Mouse (Mus musculus) frontal cortex, postnatal 36 days (tissue): ENCODE measurements around the gene Zfp108.
A peak's percentile ranks its signal among the peaks of the same experiment; 100 is the strongest.
"Not testable (repeated sequence)": the region's sequence is repeated elsewhere in the genome, so short reads cannot be mapped to it uniquely, and the experiment has no call there.

Experiments
- DNase-seq, 2 experiments: peaks; one replicate each; pipeline ENCODE4 v3.0.0; 2022; ENCODE audit warnings: low spot score in 2 of 2

The Zfp108 gene

DNA sequence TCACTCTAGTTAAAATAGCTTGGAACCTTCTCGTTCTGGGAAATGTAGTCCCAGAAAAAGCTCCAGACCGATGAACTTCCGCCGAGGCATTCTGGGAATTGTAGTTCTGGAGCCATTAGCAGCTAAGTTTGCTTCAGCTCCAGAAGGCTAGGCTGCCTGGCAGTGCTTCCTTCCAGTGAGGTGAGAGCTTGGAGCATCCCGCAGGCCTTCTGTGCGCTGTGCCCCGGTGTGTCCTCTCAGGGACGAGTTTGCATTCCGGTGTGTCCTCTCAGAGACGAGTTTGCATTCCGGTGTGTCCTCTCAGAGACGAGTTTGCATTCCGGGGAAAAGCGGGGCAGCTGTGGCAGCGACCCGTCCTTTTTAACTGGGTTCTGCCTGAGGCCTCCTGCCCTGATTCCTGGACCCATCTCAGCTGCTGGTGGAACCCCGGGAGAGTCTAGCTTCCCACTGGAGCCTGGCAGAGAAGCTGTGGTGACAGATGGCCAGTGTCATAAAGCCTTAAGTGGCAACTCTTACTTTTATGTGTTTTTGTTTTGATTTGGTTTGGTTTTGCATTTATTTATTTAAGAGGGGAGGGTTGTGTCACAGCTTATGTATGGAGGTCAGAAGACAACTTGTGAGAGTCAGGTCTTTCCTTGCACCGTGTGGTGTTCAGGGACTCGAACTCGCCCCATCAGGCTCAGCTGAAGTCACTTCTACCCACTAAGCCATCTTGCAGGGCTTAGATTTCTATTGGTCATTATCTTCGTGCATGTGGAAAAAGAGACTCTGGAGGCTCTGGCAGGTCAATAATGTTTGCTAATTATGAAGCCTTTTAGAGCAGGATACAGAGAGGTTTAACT, at the start of gene Zfp108:
Gene Zfp108, plus strand, starts transcription at position 162 of the 842 bp plus-strand sequence.
- peak; percentile 86 to 93 for DNase-seq

DNA sequence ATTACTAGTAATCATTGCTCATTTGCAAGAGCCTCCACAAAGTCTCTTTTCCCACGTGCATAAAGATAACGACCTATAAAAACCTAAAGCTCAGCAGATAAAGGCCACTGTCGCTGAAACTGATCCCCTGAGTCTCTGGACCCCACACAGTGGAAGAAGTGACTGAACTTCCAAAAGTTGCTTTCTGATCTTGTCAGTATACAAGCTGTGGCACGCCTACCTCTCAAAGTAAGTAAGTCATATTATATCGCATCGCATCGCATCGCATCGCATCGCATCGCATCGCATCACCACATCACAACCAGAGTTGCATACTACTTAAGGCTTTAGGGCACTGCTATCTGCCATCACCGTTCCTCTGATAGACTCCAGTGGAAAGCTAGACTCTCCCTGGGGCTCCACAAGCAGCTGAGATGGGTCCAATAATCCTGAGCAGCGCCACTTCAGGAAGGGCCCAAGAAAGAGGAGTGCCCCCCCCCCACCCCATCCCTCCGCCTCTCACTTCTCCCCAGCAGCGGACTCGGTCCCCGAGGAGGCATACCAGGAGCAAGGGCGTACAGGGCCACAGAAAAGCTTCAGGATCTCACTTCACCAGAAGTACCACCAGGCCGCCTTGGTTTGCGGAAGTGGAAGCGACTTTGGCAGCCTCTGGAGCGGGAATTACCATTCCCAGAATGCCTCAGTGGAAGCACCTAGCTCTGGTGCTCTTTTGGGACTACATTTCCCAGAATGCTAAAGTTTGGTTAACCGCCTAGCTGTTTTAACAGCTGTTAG, 46.9 kb upstream of the Zfp108 start:
- peak; percentile 76 to 82 for DNase-seq

DNA sequence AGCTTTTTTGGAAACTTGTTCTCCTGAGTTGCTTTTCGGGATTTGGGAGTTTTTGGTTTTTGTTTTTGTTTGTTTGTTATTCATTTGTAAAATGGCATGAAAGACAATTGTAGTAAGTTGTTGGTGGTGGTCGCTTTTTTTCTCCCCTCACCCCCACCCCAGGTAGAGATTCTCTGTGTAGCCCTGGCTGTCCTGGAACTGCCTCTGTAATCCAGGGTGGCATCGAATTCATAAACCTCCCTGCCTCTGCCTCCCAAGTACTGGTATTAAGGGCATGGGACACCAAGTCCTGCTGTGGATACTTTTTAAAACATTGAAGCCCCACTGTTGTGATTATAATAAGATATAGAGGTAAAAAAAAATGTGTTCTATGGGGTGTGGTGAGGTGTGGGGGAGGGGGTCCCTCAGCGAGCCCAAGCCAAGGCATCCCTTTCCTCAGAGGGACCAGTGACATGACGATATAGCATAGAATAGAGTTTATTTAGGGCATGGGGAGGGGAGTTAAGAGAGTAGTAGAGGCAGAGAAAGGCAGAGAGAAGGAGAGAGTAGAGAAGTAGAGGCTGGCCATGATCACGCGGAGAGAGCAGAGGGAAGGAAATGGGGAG, 46.2 kb upstream of the Zfp108 start:
- no peak for DNase-seq

DNA sequence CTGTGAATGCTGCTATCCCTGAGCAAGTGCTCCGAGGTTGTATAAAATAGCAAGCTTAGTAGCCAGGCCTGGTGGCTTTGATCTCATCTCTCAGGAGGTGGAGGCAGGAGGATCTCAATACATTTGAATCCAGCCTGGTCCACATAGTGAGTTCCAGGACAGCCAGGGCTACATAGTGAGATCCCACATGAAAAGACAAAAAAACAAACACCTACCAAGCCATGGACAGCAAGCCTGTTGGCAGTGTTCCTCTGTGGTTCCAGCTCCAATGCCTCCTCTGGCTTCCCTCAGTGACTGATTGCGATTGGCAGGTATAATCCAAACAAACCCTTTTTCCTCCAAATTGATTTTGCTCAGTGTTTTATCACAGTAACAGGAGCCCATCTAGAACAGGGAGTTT, 44.3 kb upstream of the Zfp108 start:
- DNase-seq = no peak

DNA sequence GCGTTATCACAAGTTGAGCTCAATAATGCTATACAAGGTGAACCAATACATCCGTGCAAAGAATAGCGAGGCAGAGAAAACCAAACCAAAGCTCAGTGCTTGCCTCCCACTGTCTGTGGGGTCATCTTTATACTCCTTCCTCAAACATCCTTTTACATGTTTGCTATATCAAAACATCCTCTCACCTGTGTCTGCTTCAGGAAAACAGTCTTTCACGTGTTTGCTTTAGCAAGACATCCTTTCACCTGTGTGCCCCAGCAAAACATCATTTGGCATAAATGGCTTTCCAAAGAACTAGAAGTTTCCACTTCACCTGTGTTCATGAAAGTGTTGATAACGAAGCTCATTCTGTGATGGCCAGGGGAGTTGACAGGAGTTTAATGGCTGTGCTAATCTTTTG, 43.3 kb upstream of the Zfp108 start, which contains the start of gene Zfp111:
Gene Zfp111, minus strand, starts transcription at position 101 of the 400 bp plus-strand sequence.
- DNase-seq = no peak

DNA sequence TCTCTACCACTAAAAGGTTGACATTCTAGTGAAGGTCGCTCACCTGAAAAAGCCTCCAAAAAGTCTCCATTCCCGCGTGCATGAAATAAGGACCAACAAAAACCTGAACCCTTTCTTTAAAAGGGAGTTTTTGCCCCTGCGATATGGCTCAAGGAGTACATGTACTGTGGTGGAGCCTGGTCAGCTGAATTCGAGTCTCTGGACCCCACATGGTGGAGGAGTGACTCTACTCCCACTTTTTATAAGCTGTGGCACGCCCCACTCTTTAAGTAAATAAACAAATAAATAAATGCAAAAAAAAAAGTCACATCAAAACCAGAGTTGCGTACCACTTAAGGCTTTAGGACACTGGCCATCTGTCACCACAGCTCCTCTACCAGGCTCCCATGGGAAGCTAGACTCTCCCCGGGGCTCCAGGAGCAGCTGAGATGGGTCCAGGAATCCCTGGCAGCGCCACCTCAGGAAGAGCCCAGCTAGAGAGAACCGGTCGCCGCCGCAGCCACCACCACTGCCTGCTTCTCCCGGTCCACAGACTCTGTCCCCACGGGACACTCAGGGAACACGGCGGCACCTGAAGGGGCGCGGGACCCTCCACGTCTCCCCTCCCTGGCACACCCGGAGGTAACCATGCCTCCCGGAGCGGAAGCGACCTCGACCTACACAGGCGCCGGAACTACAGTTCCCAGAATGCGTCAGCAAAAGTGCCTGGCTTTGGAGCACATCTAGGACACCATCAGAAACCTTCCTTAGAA, 17.4 kb upstream of the Zfp108 start, which contains the start of gene Zfp109:
Gene Zfp109, minus strand, starts transcription at position 521 of the 752 bp plus-strand sequence.
- peak; percentile 68 to 82 for DNase-seq

DNA sequence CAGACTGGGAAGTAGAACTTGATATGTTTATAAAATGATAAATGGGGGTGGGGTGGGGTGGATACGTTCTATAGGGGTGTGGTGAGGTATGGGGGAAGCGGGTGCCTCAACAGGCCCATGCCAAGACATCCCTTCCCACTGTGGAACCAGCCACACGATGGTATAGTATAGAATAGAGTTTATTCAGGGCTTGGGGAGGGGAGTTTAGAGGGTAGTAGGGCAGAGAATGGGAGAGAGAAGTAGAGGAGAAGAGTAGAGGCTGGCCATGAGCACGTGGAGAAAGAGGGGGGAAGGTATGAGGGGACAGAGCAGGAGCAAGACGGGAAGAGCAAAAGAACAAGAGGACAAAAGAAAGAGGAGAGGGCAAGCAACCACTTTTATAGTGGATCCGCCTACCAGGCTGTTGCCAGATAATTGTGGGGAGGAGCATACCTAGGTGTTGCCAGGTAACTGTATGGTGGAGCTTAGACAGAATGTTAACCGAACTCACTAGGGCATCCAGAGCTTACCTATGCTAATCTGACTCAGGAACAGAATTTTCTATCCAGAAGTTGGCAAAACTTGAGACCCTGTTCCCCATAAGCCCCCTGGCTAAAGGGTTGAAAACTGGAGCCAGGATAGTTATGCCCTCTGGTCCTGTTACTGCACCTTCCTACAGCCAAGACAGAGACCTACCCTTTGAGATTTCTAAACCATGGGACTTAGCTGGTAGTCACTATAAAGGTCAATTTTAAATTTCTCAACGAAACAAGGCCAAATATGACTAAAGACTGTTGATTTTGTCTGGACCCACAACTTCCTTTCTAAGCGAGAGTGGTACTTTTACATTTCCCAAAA, 597 bp upstream of the Zfp108 start:
- no peak for DNase-seq

DNA sequence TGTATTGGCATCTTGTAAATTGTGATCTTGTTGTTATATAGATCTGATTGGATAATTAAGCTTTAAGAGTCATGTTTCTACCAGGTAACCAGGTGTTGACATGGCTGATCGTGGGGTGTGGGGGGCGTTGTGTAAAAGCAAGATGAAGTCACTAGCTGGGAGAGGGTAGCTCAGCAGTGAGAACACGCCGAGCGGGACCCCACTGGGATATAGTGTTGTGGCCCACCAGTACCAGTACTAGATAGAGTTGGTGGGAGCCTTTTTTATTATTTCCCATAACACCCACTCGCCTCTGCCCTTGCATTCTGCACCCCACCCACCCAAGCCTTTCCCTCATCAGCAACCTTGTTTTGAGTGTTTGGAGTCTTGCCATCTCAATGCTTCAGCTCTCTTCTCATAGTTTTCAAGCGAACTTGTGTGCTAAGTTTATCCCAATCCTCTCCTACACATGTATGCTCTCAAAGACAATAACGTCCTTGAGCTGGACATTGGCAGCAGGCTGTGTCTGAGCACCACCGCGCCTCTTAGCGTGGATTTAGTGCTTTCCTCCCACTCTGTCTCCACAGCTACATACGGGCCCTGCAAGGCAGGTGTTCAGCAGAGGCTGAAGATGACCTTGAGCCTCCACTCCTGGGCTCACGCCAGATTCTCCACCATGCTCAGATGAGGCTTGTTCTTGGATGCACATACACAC, 4.9 kb downstream of the Zfp108 start:
- DNase-seq = no peak

DNA sequence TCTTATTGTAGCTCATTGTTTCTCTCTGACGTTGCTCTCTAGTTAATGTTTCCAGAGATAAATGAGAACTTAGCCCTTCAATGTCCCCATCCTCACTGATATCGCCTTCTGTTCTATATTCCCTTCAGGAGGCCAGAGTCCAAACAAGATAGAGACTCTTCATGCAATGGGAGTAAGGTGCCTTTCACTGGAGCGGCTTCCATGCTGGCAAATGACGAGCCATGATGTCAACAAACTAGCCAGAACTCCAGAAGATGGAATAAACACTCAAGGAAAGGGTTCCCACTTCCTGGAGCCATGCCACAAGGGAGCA, 5.4 kb downstream of the Zfp108 start:
- no peak for DNase-seq

DNA sequence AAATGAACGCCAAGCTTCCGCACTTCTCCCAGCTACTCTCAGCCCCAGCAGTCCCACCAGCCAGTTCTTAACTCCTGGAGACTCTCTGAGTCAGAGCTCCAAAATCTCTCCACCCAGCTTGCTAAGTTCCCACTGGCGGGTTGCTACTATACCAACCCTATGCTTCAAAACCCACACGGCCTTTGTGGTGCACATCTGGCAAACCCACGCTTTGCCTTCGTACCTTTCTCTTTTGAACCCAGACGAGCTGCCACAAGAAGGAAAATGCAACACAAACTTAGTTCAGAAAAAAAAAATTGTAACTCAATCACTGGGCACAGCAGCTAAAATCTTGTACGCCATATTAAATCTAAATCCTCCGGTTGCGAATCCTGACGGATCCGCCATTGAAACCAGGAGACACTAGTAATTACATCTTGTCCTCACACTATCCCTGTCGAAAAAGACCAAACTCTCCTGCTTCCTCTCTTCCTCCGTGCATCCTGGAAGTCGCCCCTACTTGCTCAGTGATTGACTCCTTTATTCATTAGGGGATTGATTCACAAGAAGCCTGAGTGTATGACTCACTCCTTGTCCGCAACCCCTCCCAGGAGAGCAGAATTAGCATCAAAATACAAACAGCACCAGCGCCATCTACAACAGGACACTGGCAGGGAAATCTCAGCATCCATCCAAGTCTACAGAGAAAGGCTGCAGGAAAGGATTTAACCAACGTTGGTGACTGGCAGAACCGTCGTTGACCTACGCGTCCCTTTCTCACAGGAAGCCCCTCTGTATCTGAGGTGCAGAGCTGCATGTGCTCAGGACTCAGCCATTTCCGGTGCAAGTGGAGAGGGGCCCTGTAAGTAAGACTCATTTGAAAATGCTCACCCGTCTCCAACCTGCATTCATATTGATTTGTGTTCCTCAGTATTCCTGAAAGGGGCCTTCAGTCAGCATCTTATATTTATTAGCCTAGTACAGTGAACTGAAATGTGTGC, 13.9 kb downstream of the Zfp108 start:
- DNase-seq = no peak

DNA sequence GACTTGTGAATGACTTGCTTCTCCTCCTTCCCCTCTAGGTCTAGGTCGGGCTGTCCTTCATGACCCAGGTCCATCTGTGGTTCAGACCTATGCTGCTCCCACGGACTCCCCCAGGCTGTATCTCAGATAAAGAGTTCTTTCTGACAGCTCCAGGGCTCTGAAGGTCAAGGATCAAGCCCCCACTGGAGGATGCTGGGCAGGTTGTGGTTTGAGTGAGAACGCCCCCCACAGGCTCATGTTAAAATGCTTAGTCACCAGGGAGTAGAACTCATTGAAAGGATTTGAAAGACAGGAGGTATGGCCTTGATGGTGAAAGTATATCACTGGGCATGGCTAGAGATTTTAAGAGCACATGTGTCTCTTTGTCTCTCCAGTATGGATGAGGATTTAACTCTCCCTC, 14.7 kb downstream of the Zfp108 start:
- no peak for DNase-seq

DNA sequence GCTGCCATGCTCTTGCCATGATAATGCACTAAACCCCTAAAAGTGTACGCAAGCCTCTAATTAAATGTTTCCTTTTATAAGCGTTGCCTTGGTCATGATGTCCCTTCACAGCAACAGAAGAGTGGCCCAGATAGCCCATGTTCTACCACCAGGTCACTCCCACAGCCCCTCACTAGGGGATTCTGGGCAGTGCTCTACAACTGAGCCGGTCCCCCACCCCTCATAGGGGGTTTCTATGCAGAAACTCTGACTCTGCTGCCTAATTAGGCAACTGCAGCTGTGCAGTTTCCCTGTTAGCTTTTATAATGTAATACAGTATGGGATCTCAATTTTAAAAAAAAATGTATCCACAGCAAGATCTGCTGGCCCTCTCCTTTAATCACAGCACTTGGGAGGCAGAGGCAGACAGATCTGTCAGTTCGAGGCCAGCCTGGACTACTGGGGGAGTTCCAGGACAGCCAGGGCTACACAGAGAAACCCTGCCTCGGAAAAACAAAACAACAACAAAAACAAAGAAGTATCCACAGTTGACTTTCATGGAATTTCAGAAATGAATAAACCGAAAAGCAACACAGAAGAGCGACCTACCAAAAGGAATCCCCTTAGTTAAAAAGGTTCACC, 15.2 kb downstream of the Zfp108 start:
- DNase-seq = no peak

DNA sequence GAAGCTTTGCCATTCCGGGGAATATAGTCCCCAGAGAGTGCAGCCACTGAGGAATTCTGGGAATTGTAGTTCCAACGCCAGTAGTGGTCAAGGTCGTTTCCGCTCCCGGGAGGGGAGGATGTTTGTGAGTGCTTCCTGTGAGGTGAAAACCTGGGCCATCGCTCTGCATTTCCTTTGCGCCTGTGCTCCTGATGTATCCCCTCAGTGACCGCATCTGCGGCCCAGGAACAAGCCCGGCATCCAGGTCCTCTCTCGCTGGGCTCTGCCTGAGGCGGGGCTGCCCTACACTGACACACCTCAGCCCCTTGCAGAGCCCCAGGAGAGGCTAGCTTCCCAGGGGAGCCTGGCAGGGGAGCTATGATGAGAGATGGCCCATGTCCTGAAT, 15.7 kb downstream of the Zfp108 start, which contains the start of gene Zfp93:
Gene Zfp93, plus strand, starts transcription at position 133 of the 385 bp plus-strand sequence.
- peak; percentile 83 to 90 for DNase-seq

DNA sequence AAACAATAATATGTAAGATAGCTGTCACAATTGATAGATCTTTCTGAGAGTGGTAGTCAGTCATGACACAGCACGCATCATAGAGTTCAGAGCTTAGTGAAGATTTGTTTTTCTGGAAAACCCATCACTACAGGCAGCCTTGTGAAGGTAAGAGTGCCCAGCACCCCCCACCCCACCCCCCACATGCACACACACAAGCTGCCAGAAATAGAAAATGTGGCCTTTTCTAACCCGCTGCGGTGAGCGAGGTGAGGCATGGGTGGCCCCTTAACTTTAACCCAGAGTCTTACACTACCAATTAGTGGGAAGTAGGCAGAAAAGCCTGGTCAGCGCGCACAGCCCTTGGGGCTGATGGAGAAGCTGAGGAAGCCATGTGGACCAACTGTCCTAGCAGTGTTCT, 16.6 kb downstream of the Zfp108 start:
- DNase-seq = no peak

DNA sequence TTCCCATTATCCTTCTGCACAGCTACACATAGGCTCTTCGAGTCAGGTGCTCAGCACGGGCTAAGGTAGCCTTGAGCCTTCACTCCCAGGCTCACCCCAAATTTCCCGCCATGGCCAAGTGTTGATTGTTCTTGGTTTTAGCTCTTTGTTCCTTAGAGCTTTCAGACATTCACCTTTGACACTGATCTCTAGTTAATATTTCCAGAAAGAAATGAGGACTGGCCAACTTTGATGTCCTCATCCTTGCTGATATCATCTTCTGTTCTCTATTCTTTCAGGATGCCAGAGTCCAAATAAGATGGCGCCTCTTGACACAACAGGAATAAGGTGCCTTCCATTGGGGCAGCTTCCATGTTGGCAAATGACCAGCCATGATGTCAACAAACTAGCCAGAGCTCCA, 19.9 kb downstream of the Zfp108 start:
- no peak for DNase-seq

DNA sequence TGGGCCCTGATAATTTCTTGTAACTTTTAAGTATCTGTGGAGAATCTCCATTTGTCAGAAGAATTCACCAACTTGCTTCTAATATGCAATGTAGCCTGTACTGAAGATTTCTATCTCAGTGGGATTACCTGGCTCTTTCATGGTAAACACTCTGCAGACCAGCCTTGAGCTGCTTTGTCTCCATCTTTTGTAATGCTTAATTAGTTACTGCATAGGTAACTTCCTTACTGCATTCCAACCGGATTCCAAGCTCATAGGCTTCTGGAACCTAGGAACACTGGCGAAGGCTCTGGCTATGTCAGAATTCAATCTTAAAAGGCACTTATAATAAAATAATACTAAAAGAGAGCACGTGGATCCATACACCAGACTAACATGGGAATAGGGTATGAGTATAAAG, 24.2 kb downstream of the Zfp108 start:
- DNase-seq = not testable (repeated sequence)

DNA sequence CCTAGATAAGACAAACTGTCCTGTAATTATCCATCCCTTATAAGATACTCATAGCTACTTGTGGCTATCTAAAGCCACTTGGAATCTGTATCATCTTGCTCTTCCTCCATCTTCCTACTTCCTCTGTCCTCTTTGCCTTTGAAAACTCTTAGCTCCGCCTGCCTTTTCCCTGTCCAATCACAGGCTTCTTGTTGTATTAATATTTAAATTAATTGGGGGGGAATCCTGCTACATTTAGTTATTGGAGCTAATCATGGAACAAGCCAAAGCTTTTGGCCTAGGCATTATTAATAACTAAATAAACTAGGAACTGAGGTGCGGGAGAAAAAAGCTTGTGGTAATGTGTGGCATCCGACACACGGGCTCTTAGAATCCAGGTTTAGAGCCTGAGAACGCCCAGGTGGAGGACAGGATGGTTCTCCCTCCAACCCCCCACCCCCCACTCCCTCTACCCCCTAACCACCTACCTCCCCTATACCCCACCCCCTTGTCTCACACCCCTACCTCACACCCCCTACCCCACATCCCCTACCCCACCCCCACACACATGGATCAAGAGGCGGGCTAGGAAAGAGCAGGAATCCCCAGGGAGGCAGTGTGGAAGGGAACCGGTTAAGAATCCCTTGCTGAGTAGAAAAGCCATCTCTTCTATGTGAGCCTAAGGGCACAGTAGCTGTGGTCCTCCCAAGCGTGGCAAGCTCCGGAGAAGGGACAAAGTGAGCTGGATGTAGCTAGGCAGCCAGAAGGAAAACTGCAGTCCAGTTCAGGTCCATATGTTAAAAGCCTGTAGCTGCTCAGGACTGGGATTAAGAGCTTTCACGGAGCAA, 25.6 kb downstream of the Zfp108 start:
- no peak for DNase-seq

DNA sequence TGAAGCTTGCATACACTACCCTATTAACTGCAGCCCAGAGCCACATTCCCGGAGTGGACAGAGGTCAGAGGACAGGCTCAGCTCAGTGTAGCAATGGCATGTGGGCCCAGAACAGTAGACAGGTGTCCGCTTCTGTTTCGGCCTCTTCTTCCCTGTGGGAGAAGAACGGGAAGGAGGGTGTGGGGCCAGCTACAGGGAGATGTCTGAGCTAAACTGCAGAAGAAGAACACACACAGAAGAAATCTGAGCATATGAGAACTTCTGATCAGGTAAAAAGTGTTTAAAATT, 26.2 kb downstream of the Zfp108 start:
- DNase-seq = no peak
